In genomic region chr11:68911531-68912177, GRCm38 (mm10) we compare ENCODE assay signal across 12 mouse cellular contexts. TPM values are rescaled to one million over a fixed set of nuclear protein-coding genes. Genes with fewer than 3 reads are reported as not detected.
DNase-seq lines count a peak whose midpoint lies in the region; ATAC-seq and TF ChIP-seq lines count a peak whose summit lies in the region.
"Had no signal": no experiment of that assay in that cellular context is flagged by ENCODE, and none has a peak within 500 bp of the region (broad histone marks: within the 10 kb centered on the region; RNA-seq: fewer than 3 reads in every experiment).

No protein-coding gene starts in this region.

- H3K4me1 ChIP-seq in lung, embryonic 14.5 days (ENCODE audit: insufficient read depth) = no peaks in the 10 kb centered on the region
- H3K4me1 ChIP-seq in embryonic facial prominence, embryonic 15.5 days = peaks cover 17% of the 10 kb centered on the region
- H3K4me1 ChIP-seq in kidney, embryonic 14.5 days (ENCODE audit: control insufficient read depth, insufficient read depth, low read length) = 0 out of 2 replicates have a peak, but pooled peaks cover 8% of the 10 kb centered on the region
- H3K4me1 ChIP-seq: midbrain, embryonic 13.5 days had no signal

- TF ChIP-seq CTCF in lung, embryonic 14.5 days (IDR thresholded peaks at IDR 0.05; ENCODE audit: low read depth) = no peak

- H3K4me2 ChIP-seq in lung, embryonic 14.5 days = peak overlapping the region; percentile 18; the same call in 1 of the 2 replicates
- no peak overlapping the region for H3K4me2 ChIP-seq in embryonic facial prominence, embryonic 15.5 days (replicated peaks)
- H3K4me2 ChIP-seq in kidney, embryonic 14.5 days (replicated peaks; ENCODE audit: low read depth, low read length) = peak overlapping the region; percentile 19; the same call in 1 of the 2 replicates
- H3K4me2 ChIP-seq: midbrain, embryonic 13.5 days had no signal

- no peak for ATAC-seq in lung, embryonic 14.5 days (ENCODE audit: insufficient read depth)
- ATAC-seq in embryonic facial prominence, embryonic 15.5 days (ENCODE audit: insufficient number of reproducible peaks, low FRiP score, low TSS enrichment, low read depth) = no peak
- no peak for ATAC-seq in kidney, embryonic 14.5 days (ENCODE audit: low FRiP score, low TSS enrichment)
- ATAC-seq: inflammation-experienced regulatory T-cells, adult 6 months; midbrain, embryonic 13.5 days had no signal

- H3K27ac ChIP-seq in lung, embryonic 14.5 days (ENCODE audit: low read depth) = peak overlapping the region; percentile 67
- H3K27ac ChIP-seq in embryonic facial prominence, embryonic 15.5 days (replicated peaks) = peak overlapping the region; percentile 58
- peak overlapping the region; percentile 89 for H3K27ac ChIP-seq in kidney, embryonic 14.5 days (ENCODE audit: low read depth, low read length)
- H3K27ac ChIP-seq: midbrain, embryonic 13.5 days had no signal

- WGBS in lung, embryonic 14.5 days = 37% methylated on average over 14 of the region's 14 CpGs
- 39% methylated on average over 14 of the region's 14 CpGs for WGBS in embryonic facial prominence, embryonic 15.5 days
- 17% methylated on average over 14 of the region's 14 CpGs for WGBS in kidney, embryonic 14.5 days

- H3K9ac ChIP-seq in lung, embryonic 14.5 days = no peak overlapping the region
- no peak overlapping the region for H3K9ac ChIP-seq in embryonic facial prominence, embryonic 15.5 days
- peak overlapping the region; percentile 45 for H3K9ac ChIP-seq in kidney, embryonic 14.5 days (ENCODE audit: low read depth, low read length)
- H3K9ac ChIP-seq: midbrain, embryonic 13.5 days had no signal

- no peaks in the 10 kb centered on the region for H3K27me3 ChIP-seq in lung, embryonic 14.5 days (ENCODE audit: insufficient read depth, low read length)
- H3K27me3 ChIP-seq in embryonic facial prominence, embryonic 15.5 days = no peaks in the 10 kb centered on the region
- H3K27me3 ChIP-seq in kidney, embryonic 14.5 days (ENCODE audit: control insufficient read depth, insufficient read depth, low read length) = no peaks in the 10 kb centered on the region
- H3K27me3 ChIP-seq: midbrain, embryonic 13.5 days had no signal

- H3K4me3 ChIP-seq in lung, embryonic 14.5 days (ENCODE audit: low read depth, low read length) = no peak overlapping the region
- no peak overlapping the region for H3K4me3 ChIP-seq in embryonic facial prominence, embryonic 15.5 days (replicated peaks)
- no peak overlapping the region for H3K4me3 ChIP-seq in kidney, embryonic 14.5 days (ENCODE audit: low read length)
- H3K4me3 ChIP-seq: midbrain, embryonic 13.5 days had no signal

- peak; percentile 68 for DNase-seq in lung, embryonic 14.5 days
- DNase-seq in lung, postnatal 14 days = no peak
- DNase-seq in lung, postnatal 36 days = peak; percentile 30
- no peak for DNase-seq in cerebellum, adult 9-11 months
- no peak for DNase-seq in cerebellum, adult 11-12 months
- no peak for DNase-seq in testis, postnatal 10 days (ENCODE audit: low spot score)
- DNase-seq: cerebellum, adult 11 months had no signal

- H3K9me3 ChIP-seq in lung, embryonic 14.5 days (ENCODE audit: low read depth, low read length) = no peaks in the 10 kb centered on the region
- no peaks in the 10 kb centered on the region for H3K9me3 ChIP-seq in embryonic facial prominence, embryonic 15.5 days (replicated peaks)
- no peaks in the 10 kb centered on the region for H3K9me3 ChIP-seq in kidney, embryonic 14.5 days (ENCODE audit: control insufficient read depth, low read length)
- H3K9me3 ChIP-seq: midbrain, embryonic 13.5 days had no signal

- H3K36me3 ChIP-seq in lung, embryonic 14.5 days (ENCODE audit: insufficient read depth) = 0 out of 2 replicates have a peak, but pooled peaks cover 5% of the 10 kb centered on the region
- no peaks in the 10 kb centered on the region for H3K36me3 ChIP-seq in embryonic facial prominence, embryonic 15.5 days
- peaks cover 1% of the 10 kb centered on the region; the same call in 1 of the 2 replicates for H3K36me3 ChIP-seq in kidney, embryonic 14.5 days (ENCODE audit: control insufficient read depth, insufficient read depth, low read length)

RNA-seq across cellular contexts. Expression of gene Rpl26, which starts 10.3 kb away (rescaled TPM):
- 1,103 and 1,167 TPM in 2 replicates for polyA plus RNA-seq in lung, embryonic 14.5 days (2014; fragmentation: Nextera tagmentation; extraction: Ambion mirVana)
- 985 and 994 TPM in 2 replicates for polyA plus RNA-seq in embryonic facial prominence, embryonic 15.5 days (2015; fragmentation: Nextera tagmentation; extraction: Ambion mirVana)
- 1,184 and 1,677 TPM in 2 replicates for polyA plus RNA-seq in kidney, embryonic 14.5 days (2014; fragmentation: Nextera tagmentation; extraction: Ambion mirVana)

RNA-seq across cellular contexts. Expression of gene Odf4, which starts 15.2 kb away (rescaled TPM):
- not detected in 2 replicates for polyA plus RNA-seq in lung, embryonic 14.5 days (2014; fragmentation: Nextera tagmentation; extraction: Ambion mirVana)
- not detected in 2 replicates for polyA plus RNA-seq in embryonic facial prominence, embryonic 15.5 days (2015; fragmentation: Nextera tagmentation; extraction: Ambion mirVana)
- polyA plus RNA-seq in kidney, embryonic 14.5 days (2014; fragmentation: Nextera tagmentation; extraction: Ambion mirVana) = not detected in 2 replicates
- polyA plus RNA-seq: inflammation-experienced regulatory T-cells, adult 6 months; liver, adult 2 months had no signal

RNA-seq across cellular contexts. Expression of gene Rnf222, which starts 23.3 kb away (rescaled TPM):
- polyA plus RNA-seq in lung, embryonic 14.5 days (2014; fragmentation: Nextera tagmentation; extraction: Ambion mirVana) = 0.07 and 0.11 TPM in 2 replicates
- polyA plus RNA-seq in embryonic facial prominence, embryonic 15.5 days (2015; fragmentation: Nextera tagmentation; extraction: Ambion mirVana) = 3.4 and 3.5 TPM in 2 replicates
- polyA plus RNA-seq in kidney, embryonic 14.5 days (2014; fragmentation: Nextera tagmentation; extraction: Ambion mirVana) = 0.05 and 0.06 TPM in 2 replicates
- polyA plus RNA-seq: inflammation-experienced regulatory T-cells, adult 6 months had no signal

RNA-seq across cellular contexts. Expression of gene Ndel1, which starts 40.0 kb away (rescaled TPM):
- 63.1 and 67.6 TPM in 2 replicates for polyA plus RNA-seq in lung, embryonic 14.5 days (2014; fragmentation: Nextera tagmentation; extraction: Ambion mirVana)
- 110 and 117 TPM in 2 replicates for polyA plus RNA-seq in embryonic facial prominence, embryonic 15.5 days (2015; fragmentation: Nextera tagmentation; extraction: Ambion mirVana)
- polyA plus RNA-seq in kidney, embryonic 14.5 days (2014; fragmentation: Nextera tagmentation; extraction: Ambion mirVana) = 46.7 and 70.6 TPM in 2 replicates

RNA-seq across cellular contexts. Expression of gene Arhgef15, which starts 45.6 kb away (rescaled TPM):
- 21.6 and 23.9 TPM in 2 replicates for polyA plus RNA-seq in lung, embryonic 14.5 days (2014; fragmentation: Nextera tagmentation; extraction: Ambion mirVana)
- 8.0 and 9.7 TPM in 2 replicates for polyA plus RNA-seq in embryonic facial prominence, embryonic 15.5 days (2015; fragmentation: Nextera tagmentation; extraction: Ambion mirVana)
- polyA plus RNA-seq in kidney, embryonic 14.5 days (2014; fragmentation: Nextera tagmentation; extraction: Ambion mirVana) = 10.2 and 15.9 TPM in 2 replicates

Comparison
In these comparisons a context has a peak if more than half of its experiments do, and no peak if none do; other contexts are left out.
1. DNase-seq: peak in lung, embryonic 14.5 days (single experiment) and lung, postnatal 36 days (single experiment); none in lung, postnatal 14 days (single experiment), cerebellum, adult 9-11 months (single experiment), cerebellum, adult 11-12 months (single experiment) and testis, postnatal 10 days (single experiment).
2. Peak in every context shown above with its lines, with median percentiles within 50 percentile points of each other: H3K27ac ChIP-seq.